Mouse (Mus musculus): Measurements from ENCODE around the gene Tbc1d10a. TPM values are rescaled to one million over a fixed set of nuclear protein-coding genes. Genes with fewer than 3 reads are reported as not detected.

Gene Tbc1d10a
- polyA plus RNA-seq, 1 experiment: 17.8 TPM

- Histone ChIP-seq H3K27ac (ENCODE audit: insufficient read depth, low read depth, low read length) (peak overlapping the region; percentile 26; the same call in 1 of the 2 replicates), H3K4me1 (ENCODE audit: control insufficient read depth, insufficient read depth, low read length) (peaks cover 13% of the 10 kb centered on the region), H3K4me3 (ENCODE audit: insufficient read depth, low read length) (peak overlapping the region; percentile 41)
- TF ChIP-seq CTCF (IDR thresholded peaks at IDR 0.05; ENCODE audit: low read depth, low read length) (no peak), POLR2A (IDR thresholded peaks at IDR 0.05; ENCODE audit: borderline replicate concordance, low read depth, low read length) (no peak)
Observed at GRCm38 (mm10) chr11:4260463-4261187, 74.0 kb downstream of the Tbc1d10a start.

GRCm38 (mm10) chr11:4261188-4261494 lies 74.6 kb downstream of the Tbc1d10a start:
- TF ChIP-seq POLR2A (IDR thresholded peaks at IDR 0.05; ENCODE audit: borderline replicate concordance, low read depth, low read length) (no peak), CTCF (IDR thresholded peaks at IDR 0.05; ENCODE audit: low read depth, low read length) (peak; percentile 91)
- Histone ChIP-seq H3K4me3 (ENCODE audit: insufficient read depth, low read length) (peak overlapping the region; percentile 41), H3K27ac (ENCODE audit: insufficient read depth, low read depth, low read length) (no peak overlapping the region), H3K4me1 (ENCODE audit: control insufficient read depth, insufficient read depth, low read length) (peaks cover 13% of the 10 kb centered on the region)

- TF ChIP-seq POLR2A (IDR thresholded peaks at IDR 0.05; ENCODE audit: borderline replicate concordance, low read depth, low read length): no peak
- no peak for TF ChIP-seq CTCF (IDR thresholded peaks at IDR 0.05; ENCODE audit: low read depth, low read length)
- Histone ChIP-seq H3K27ac (ENCODE audit: insufficient read depth, low read depth, low read length) (no peak overlapping the region), H3K4me3 (ENCODE audit: insufficient read depth, low read length) (no peak overlapping the region), H3K4me1 (ENCODE audit: control insufficient read depth, insufficient read depth, low read length) (peaks cover 13% of the 10 kb centered on the region)
Observed at GRCm38 (mm10) chr11:4261969-4262368, 75.4 kb downstream of the Tbc1d10a start.

- H3K4me3 ChIP-seq (ENCODE audit: insufficient read depth, low read length): no peak overlapping the region
- no peak for TF ChIP-seq POLR2A (IDR thresholded peaks at IDR 0.05; ENCODE audit: borderline replicate concordance, low read depth, low read length)
- TF ChIP-seq CTCF (IDR thresholded peaks at IDR 0.05; ENCODE audit: low read depth, low read length): no peak
- H3K4me1 ChIP-seq (ENCODE audit: control insufficient read depth, insufficient read depth, low read length): peaks cover 13% of the 10 kb centered on the region
- H3K27ac ChIP-seq (ENCODE audit: insufficient read depth, low read depth, low read length): no peak overlapping the region
Observed at GRCm38 (mm10) chr11:4262847-4263246, 76.3 kb downstream of the Tbc1d10a start.

GRCm38 (mm10) chr11:4263296-4263695 lies 76.7 kb downstream of the Tbc1d10a start:
- H3K27ac ChIP-seq (ENCODE audit: insufficient read depth, low read depth, low read length): no peak overlapping the region
- TF ChIP-seq POLR2A (IDR thresholded peaks at IDR 0.05; ENCODE audit: borderline replicate concordance, low read depth, low read length) (no peak), CTCF (IDR thresholded peaks at IDR 0.05; ENCODE audit: low read depth, low read length) (no peak)
- peaks cover 13% of the 10 kb centered on the region for H3K4me1 ChIP-seq (ENCODE audit: control insufficient read depth, insufficient read depth, low read length)
- H3K4me3 ChIP-seq (ENCODE audit: insufficient read depth, low read length): no peak overlapping the region

GRCm38 (mm10) chr11:4264066-4264465 lies 77.5 kb downstream of the Tbc1d10a start:
- no peak overlapping the region for H3K4me3 ChIP-seq (ENCODE audit: insufficient read depth, low read length)
- TF ChIP-seq POLR2A (IDR thresholded peaks at IDR 0.05; ENCODE audit: borderline replicate concordance, low read depth, low read length): no peak
- TF ChIP-seq CTCF (IDR thresholded peaks at IDR 0.05; ENCODE audit: low read depth, low read length): no peak
- peaks cover 13% of the 10 kb centered on the region for H3K4me1 ChIP-seq (ENCODE audit: control insufficient read depth, insufficient read depth, low read length)
- H3K27ac ChIP-seq (ENCODE audit: insufficient read depth, low read depth, low read length): no peak overlapping the region

Other genes with a start within 250 kb of the Tbc1d10a start
- gene Pes1, start 222.8 kb upstream of the Tbc1d10a start, polyA plus RNA-seq (2012; ENCODE audit: insufficient read depth, insufficient read length, missing spikeins): 58.8 and 73.7 TPM in 2 replicates
- not detected in 2 replicates for gene 4930556J24Rik, start 210.0 kb upstream of the Tbc1d10a start, polyA plus RNA-seq (2012; ENCODE audit: insufficient read depth, insufficient read length, missing spikeins)
- gene Gal3st1, start 203.2 kb upstream of the Tbc1d10a start, polyA plus RNA-seq (2012; ENCODE audit: insufficient read depth, insufficient read length, missing spikeins): not detected in 2 replicates
- gene Sec14l4, start 155.3 kb upstream of the Tbc1d10a start, polyA plus RNA-seq (2012; ENCODE audit: insufficient read depth, insufficient read length, missing spikeins): not detected in 2 replicates
- gene Sec14l3, start 121.9 kb upstream of the Tbc1d10a start, polyA plus RNA-seq (2012; ENCODE audit: insufficient read depth, insufficient read length, missing spikeins): not detected in 2 replicates
- gene Mtfp1, start 91.3 kb upstream of the Tbc1d10a start, polyA plus RNA-seq (2012; ENCODE audit: insufficient read depth, insufficient read length, missing spikeins): 0.76 and 0.78 TPM in 2 replicates
- gene Sec14l2, start 63.4 kb upstream of the Tbc1d10a start, polyA plus RNA-seq (2012; ENCODE audit: insufficient read depth, insufficient read length, missing spikeins): not detected in 2 replicates
- 15.4 and 21.2 TPM in 2 replicates for gene Rnf215, start 51.6 kb upstream of the Tbc1d10a start, polyA plus RNA-seq (2012; ENCODE audit: insufficient read depth, insufficient read length, missing spikeins)
- 1.8 and 2.3 TPM in 2 replicates for gene Ccdc157, start 26.5 kb upstream of the Tbc1d10a start, polyA plus RNA-seq (2012; ENCODE audit: insufficient read depth, insufficient read length, missing spikeins)
- 21.1 and 23.1 TPM in 2 replicates for gene Sf3a1, start 26.4 kb upstream of the Tbc1d10a start, polyA plus RNA-seq (2012; ENCODE audit: insufficient read depth, insufficient read length, missing spikeins)
- gene Castor1, start 31.4 kb downstream of the Tbc1d10a start, polyA plus RNA-seq (2012; ENCODE audit: insufficient read depth, insufficient read length, missing spikeins): 4.1 and 5.4 TPM in 2 replicates
- 5.3 and 6.2 TPM in 2 replicates for gene Osm, start 49.6 kb downstream of the Tbc1d10a start, polyA plus RNA-seq (2012; ENCODE audit: insufficient read depth, insufficient read length, missing spikeins)
- gene Lif, start 70.8 kb downstream of the Tbc1d10a start, polyA plus RNA-seq (2012; ENCODE audit: insufficient read depth, insufficient read length, missing spikeins): 0.21 TPM in 1 of 2 replicates, not detected in the other

Measured in bone marrow macrophage, adult 2 months (primary cell).